Mouse (Mus musculus): ENCODE results near the gene Itga1. TPM values are rescaled to one million over a fixed set of nuclear protein-coding genes. Genes with fewer than 3 reads are reported as not detected.

The Itga1 gene
- polyA plus RNA-seq, 1 experiment from 2014 or later: 6.4 TPM

DNA sequence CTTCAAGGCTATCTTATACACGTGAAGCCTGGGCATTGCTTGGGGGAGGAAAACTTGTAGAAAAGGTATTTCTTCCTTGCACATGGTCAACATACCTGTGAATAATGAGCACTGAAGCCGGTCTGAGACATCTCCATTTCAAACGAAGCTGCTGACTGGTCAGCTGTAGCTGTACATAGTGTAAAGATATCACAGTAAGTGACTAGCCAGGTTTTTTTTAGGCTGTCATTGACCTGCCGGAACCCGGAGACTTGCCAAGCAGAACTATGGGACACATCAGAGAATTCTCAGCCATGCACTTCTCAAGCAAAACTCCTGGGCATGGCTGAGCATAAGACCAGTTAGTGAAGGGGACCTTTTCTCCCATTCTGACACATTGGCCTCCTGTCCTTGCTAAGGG is 99.6 kb downstream of the Itga1 start:
- H3K9me3 ChIP-seq: no peaks in the 10 kb centered on the region
- H3K4me3 ChIP-seq (replicated peaks): no peak overlapping the region
- H3K36me3 ChIP-seq: no peaks in the 10 kb centered on the region
- no peak overlapping the region for H3K9ac ChIP-seq (replicated peaks)
- no peak for ATAC-seq
- H3K4me2 ChIP-seq (replicated peaks): no peak overlapping the region
- 91% methylated on average over 5 of the region's 5 CpGs for WGBS
- H3K27ac ChIP-seq: no peak overlapping the region
- no peaks in the 10 kb centered on the region for H3K27me3 ChIP-seq
- peaks cover 9% of the 10 kb centered on the region for H3K4me1 ChIP-seq (replicated peaks)

DNA sequence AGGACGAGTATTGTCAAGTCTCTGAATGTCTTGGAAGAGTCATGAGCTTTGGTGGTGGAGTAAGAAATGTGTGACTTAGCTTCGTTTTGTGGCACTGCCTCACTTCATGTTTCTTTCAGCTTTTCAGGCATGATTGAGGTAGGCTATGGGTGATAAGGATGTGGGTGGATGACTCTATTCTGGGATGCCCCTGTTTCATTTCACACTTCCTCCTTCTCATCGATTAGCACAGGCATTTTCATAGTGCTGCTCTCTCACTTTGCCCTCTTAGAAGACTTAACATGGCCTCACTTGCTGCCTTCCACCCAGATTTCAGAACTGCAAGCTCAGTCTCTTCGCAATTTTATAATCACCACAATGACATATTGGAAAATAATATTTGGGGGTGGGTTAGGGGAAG is 102.2 kb downstream of the Itga1 start:
- 88% methylated on average over 4 of the region's 4 CpGs for WGBS
- Histone ChIP-seq H3K9me3 (no peaks in the 10 kb centered on the region), H3K27me3 (no peaks in the 10 kb centered on the region), H3K9ac (replicated peaks) (no peak overlapping the region), H3K4me1 (replicated peaks) (no peaks in the 10 kb centered on the region), H3K4me2 (replicated peaks) (no peak overlapping the region), H3K4me3 (replicated peaks) (no peak overlapping the region), H3K27ac (no peak overlapping the region), H3K36me3 (no peaks in the 10 kb centered on the region)
- no peak for ATAC-seq

DNA sequence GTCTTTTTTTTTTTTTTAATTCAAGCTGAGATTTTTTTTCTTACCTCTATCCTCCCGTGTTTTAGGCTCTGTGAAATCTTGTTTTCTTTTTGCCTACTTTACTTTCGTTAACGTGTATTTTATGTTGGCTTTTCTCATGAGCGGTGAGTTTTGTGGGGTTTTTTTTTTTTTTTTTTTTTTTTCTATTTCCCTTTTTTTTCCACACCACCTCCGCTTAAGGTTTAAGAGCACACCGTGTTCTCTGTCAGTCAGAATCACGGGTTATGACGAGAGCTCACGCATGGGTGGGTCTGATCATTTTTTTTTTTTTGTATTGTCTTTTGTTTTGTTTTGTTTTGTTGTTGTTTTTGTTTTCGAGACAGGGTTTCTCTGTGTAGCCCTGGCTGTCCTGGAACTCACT is 103.7 kb downstream of the Itga1 start:
- Histone ChIP-seq H3K36me3 (no peaks in the 10 kb centered on the region), H3K27me3 (no peaks in the 10 kb centered on the region), H3K4me2 (replicated peaks) (no peak overlapping the region), H3K9me3 (no peaks in the 10 kb centered on the region), H3K4me1 (replicated peaks) (no peaks in the 10 kb centered on the region), H3K9ac (replicated peaks) (no peak overlapping the region), H3K27ac (no peak overlapping the region), H3K4me3 (replicated peaks) (no peak overlapping the region)
- 94% methylated on average over 10 of the region's 10 CpGs for WGBS
- no peak for ATAC-seq

DNA sequence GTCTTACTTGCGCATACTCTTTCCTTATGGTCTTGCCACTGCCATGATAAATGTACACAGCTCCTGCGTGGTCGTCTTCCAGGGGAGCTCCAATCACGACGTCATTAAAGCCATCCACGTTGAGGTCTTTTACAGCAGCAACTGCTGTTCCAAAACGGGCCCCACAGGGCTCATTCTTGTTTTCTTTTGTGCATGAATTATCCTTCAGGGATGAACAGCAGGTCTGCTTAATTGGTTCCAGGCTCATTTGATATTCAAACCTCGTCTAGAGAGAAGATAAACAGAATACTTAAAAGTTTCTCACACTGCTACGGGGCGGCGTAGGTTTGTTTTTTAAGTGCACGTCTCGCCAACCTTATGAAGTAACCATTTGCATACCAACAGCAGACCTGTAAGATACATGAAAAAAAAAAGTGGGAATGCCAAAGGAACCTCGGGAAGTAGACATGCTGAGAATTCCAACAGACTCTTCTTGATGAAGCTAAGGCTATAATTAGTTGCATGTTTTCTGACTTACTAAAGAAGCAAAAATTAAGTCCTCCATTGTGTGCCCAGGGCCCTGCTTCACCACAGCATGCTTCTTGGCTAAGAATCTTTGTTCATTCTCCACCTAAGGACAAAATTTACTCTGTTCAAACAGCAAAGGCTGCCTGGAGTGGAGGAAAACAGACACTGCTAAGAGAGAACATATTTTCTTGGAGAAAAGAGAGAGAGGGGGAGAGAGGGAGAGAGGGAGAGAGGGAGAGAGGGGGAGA is 109.3 kb downstream of the Itga1 start:
- Histone ChIP-seq H3K4me1 (replicated peaks) (peaks cover 6% of the 10 kb centered on the region), H3K4me2 (replicated peaks) (no peak overlapping the region), H3K27ac (no peak overlapping the region), H3K27me3 (no peaks in the 10 kb centered on the region), H3K36me3 (no peaks in the 10 kb centered on the region), H3K4me3 (replicated peaks) (no peak overlapping the region), H3K9ac (replicated peaks) (no peak overlapping the region), H3K9me3 (no peaks in the 10 kb centered on the region)
- ATAC-seq: peak; percentile 81
- WGBS: 35% methylated on average over 14 of the region's 14 CpGs

DNA sequence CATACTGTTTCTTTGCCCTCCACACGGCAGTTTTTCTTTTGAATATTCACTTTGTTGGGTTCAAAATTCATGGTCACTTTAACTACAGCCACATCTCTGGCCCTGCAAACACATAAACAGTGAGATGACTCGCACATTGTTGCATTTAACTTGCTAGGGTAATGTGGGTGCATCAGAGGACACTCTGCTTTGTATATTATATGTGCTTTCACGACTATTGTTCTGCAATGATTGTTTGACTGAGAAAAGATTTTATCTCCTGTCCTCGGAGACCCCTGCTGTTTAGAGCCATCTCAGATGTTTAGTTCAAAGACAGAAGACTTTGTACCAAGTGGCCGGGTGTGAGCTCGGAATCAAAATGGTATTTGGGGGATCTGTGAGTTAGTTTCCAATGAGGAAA is 114.1 kb downstream of the Itga1 start:
- no peak overlapping the region for H3K9ac ChIP-seq (replicated peaks)
- no peak for ATAC-seq
- no peaks in the 10 kb centered on the region for H3K9me3 ChIP-seq
- H3K4me3 ChIP-seq (replicated peaks): no peak overlapping the region
- H3K4me2 ChIP-seq (replicated peaks): no peak overlapping the region
- no peak overlapping the region for H3K27ac ChIP-seq
- no peaks in the 10 kb centered on the region for H3K27me3 ChIP-seq
- peaks cover 6% of the 10 kb centered on the region for H3K4me1 ChIP-seq (replicated peaks)
- WGBS: 66% methylated on average over 6 of the region's 6 CpGs
- no peaks in the 10 kb centered on the region for H3K36me3 ChIP-seq

DNA sequence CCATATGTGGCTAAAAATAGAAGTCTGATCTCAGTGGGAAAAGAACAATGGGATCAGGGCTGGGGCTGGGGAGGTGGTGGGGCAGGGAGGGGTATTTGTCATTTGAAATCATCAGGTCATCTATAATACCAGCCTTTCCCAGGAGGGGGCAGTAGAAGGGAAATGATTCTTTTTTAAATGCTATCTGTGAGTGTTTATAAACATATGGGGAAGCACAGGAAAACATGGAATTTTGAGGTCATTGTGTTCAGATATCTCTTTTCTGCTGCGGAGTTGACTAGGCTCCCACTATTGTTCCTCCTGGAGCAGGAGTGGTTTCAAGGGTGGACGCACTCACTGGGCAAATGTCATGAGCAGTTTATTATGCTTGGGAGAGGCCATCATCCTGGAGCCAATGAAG is 114.6 kb downstream of the Itga1 start:
- no peak overlapping the region for H3K9ac ChIP-seq (replicated peaks)
- no peaks in the 10 kb centered on the region for H3K9me3 ChIP-seq
- WGBS: 69% methylated on average over 2 of the region's 2 CpGs
- no peaks in the 10 kb centered on the region for H3K36me3 ChIP-seq
- no peaks in the 10 kb centered on the region for H3K27me3 ChIP-seq
- H3K4me1 ChIP-seq (replicated peaks): peaks cover 4% of the 10 kb centered on the region
- no peak for ATAC-seq
- H3K27ac ChIP-seq: no peak overlapping the region
- H3K4me2 ChIP-seq (replicated peaks): no peak overlapping the region
- no peak overlapping the region for H3K4me3 ChIP-seq (replicated peaks)

DNA sequence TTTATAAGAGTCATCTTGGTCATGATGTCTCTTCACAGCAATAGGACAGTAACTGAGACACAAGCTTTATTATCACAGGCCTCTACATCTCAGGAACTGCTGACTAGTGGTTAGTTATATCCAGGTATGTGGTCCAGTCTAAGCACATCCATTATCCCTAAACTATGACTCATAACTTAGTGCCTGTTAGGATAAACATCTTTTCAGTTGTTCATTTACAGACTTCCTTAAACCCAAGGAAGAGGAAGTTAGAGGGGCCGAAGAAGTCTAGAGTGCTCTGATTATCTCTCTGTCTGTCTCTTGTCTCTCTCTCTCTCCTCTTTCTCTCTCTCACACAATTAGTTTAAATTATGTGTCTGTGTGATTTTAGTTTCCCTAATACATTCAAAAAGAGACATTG is 117.1 kb downstream of the Itga1 start:
- Histone ChIP-seq H3K27me3 (no peaks in the 10 kb centered on the region), H3K9me3 (no peaks in the 10 kb centered on the region)

DNA sequence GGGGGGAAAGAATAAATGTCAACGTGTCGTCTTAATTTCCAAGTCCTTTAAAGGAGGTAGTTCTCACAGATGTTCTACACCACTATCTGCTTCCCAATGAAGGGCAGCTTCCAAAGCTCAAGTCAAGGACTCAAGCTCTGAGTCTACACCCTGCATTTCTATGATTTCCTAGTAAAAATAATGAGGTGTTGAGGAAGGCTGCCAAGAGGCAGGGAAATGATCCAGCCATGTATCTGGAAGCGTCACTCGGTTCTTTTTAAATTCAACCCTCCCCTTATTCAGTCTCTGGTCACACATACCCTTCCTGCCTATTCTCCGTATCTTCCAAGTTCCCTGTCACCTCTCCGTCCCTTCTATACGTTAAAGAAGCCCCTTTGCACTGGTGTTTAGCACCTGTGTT is 118.6 kb downstream of the Itga1 start:
- 90% methylated on average over 7 of the region's 7 CpGs for WGBS
- Histone ChIP-seq H3K27me3 (no peaks in the 10 kb centered on the region), H3K9me3 (no peaks in the 10 kb centered on the region), H3K9ac (replicated peaks) (no peak overlapping the region), H3K4me2 (replicated peaks) (no peak overlapping the region), H3K4me1 (replicated peaks) (no peaks in the 10 kb centered on the region), H3K4me3 (replicated peaks) (no peak overlapping the region), H3K36me3 (no peaks in the 10 kb centered on the region), H3K27ac (no peak overlapping the region)
- ATAC-seq: no peak

More for the DNA sequence above, 117.1 kb downstream of the Itga1 start:
- Histone ChIP-seq H3K9ac (replicated peaks) (no peak overlapping the region), H3K4me2 (replicated peaks) (no peak overlapping the region), H3K27ac (no peak overlapping the region), H3K4me1 (replicated peaks) (no peaks in the 10 kb centered on the region), H3K4me3 (replicated peaks) (no peak overlapping the region), H3K36me3 (no peaks in the 10 kb centered on the region)
- WGBS: 87% methylated on average over 1 of the region's 1 CpGs
- no peak for ATAC-seq

DNA sequence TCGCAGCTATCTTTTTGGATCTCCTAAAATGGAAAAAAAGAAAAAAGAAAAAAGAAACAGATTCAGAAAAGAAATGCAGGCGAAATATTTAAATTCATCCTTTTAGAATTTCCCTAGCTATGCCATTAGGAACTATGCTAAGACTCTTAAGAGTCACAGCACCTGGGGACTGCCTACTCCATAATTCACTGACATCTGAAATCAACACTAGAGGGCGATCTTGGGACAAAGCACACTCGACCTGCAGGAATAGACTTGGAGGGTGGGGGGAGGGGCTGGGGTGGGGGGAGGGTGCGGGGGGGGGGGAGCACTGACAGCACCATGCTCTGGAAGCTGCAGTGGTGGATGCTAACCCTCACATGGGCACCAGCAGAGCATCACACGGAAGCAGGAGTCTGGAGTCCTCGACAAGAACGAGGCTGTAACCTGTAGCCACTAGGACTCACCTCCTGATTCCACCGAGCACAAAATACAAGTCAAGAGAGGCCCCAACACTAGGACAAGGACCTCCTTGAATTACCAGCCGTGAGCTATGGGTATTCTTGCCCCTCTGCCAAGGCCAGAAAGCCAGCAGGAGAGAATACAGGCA is 120.8 kb downstream of the Itga1 start:
- H3K4me3 ChIP-seq (replicated peaks): no peak overlapping the region
- H3K9me3 ChIP-seq: no peaks in the 10 kb centered on the region
- H3K27ac ChIP-seq: no peak overlapping the region
- no peak overlapping the region for H3K9ac ChIP-seq (replicated peaks)
- H3K36me3 ChIP-seq: no peaks in the 10 kb centered on the region
- no peak overlapping the region for H3K4me2 ChIP-seq (replicated peaks)
- H3K27me3 ChIP-seq: no peaks in the 10 kb centered on the region
- 45% methylated on average over 10 of the region's 10 CpGs for WGBS
- 0 out of 2 replicates have a peak, but pooled peaks have one; percentile 45 for ATAC-seq
- no peaks in the 10 kb centered on the region for H3K4me1 ChIP-seq (replicated peaks)

DNA sequence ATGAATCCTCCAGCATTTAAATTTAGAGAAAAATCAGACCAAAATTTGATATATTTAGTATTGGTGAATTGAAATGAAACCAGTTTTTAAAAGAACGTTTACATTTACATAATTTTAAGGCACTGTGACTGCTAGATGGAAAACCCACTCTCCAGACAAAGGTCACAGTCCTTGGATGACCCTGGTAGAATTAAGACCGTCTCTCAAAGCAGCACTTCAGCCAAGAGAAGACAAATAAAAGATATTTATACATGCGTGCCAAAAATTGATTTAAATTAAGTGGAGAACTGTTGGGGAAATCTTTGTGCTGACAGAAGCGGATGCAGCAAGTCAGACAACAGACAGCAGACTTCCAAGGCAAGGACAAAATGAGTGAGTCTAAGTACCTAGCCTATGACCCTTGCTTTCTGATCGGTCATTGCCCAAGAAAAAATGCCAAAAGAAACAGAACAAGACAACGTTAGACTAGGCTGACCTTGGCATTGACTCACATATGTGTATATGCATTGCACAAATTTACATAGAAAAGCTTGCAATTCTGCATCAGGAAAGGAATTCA is 127.2 kb downstream of the Itga1 start:
- Histone ChIP-seq H3K36me3 (no peaks in the 10 kb centered on the region), H3K4me2 (replicated peaks) (no peak overlapping the region), H3K4me3 (replicated peaks) (no peak overlapping the region), H3K27ac (no peak overlapping the region), H3K27me3 (no peaks in the 10 kb centered on the region; the same call in 1 of the 2 replicates), H3K9me3 (no peaks in the 10 kb centered on the region), H3K4me1 (replicated peaks) (no peaks in the 10 kb centered on the region), H3K9ac (replicated peaks) (no peak overlapping the region)
- WGBS: 75% methylated on average over 6 of the region's 6 CpGs
- no peak for ATAC-seq

DNA sequence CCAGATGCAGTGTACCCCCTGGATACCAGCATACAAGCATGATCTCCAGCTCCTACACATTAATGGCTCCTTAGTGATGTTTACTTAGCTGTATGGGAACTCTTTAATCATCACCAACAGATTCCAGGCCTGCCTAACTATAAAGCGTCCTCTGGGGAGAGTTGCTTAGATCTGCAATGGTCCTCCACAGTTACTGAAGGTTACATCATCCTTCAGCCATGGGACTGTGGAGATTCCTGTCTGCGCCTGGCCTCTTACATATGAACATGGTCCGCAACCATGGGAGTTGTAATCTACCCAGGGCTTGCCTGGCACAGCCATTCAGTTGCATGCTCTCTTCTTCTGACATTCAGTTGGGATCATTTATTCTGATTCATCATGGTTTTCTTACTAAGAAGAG is 129.9 kb downstream of the Itga1 start:
- no peak for ATAC-seq
- Histone ChIP-seq H3K27ac (no peak overlapping the region), H3K27me3 (no peaks in the 10 kb centered on the region; the same call in 1 of the 2 replicates), H3K9me3 (no peaks in the 10 kb centered on the region), H3K36me3 (no peaks in the 10 kb centered on the region), H3K4me1 (replicated peaks) (no peaks in the 10 kb centered on the region), H3K4me3 (replicated peaks) (no peak overlapping the region), H3K9ac (replicated peaks) (no peak overlapping the region), H3K4me2 (replicated peaks) (no peak overlapping the region)
- 97% methylated on average over 3 of the region's 3 CpGs for WGBS

DNA sequence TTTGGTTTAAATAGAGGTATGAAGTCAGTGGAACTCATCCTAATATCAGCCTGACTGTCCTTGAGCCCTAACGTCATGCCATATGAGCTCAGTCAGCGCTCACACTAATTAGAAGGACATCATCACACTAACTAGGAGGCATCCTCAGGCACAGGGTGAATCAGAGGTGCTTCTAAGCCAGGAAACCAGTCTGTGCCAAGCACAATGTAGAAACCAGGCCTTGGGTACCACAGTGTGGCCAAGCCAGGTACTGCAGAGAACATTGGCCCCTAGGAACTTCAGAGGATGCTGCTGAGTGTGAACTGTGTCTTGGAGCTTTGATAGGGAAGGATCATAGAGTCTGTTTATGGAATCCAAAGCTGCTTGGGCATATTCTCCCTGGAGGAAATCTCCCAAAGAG is 137.5 kb downstream of the Itga1 start:
- Histone ChIP-seq H3K27ac (no peak overlapping the region), H3K36me3 (no peaks in the 10 kb centered on the region), H3K27me3 (no peaks in the 10 kb centered on the region), H3K4me2 (replicated peaks) (no peak overlapping the region), H3K9me3 (no peaks in the 10 kb centered on the region), H3K4me3 (replicated peaks) (no peak overlapping the region), H3K4me1 (replicated peaks) (no peaks in the 10 kb centered on the region), H3K9ac (replicated peaks) (no peak overlapping the region)
- WGBS: 47% methylated on average over 2 of the region's 2 CpGs
- ATAC-seq: peak; percentile 91

Data from midbrain, embryonic 13.5 days (tissue).